Mouse (Mus musculus): ENCODE data around the gene Ddx59. TPM values are rescaled to one million over a fixed set of nuclear protein-coding genes. Genes with fewer than 3 reads are reported as not detected.

Ddx59 gene
- 4.5 and 4.7 TPM in 2 replicates for polyA plus RNA-seq (2015; fragmentation: Nextera tagmentation; extraction: Ambion mirVana)

GRCm38 (mm10) chr1:136414798-136415755 lies at the start of gene Ddx59:
Ddx59 (plus strand) TSS chr1:136415271.
- peak within 1 kb of the TSS; percentile 70 for H3K4me3 ChIP-seq (ENCODE audit: low read depth, low read length)
- TF ChIP-seq EP300 (IDR thresholded peaks at IDR 0.05; ENCODE audit: low read depth) = peak; percentile 43; the same call in 1 of the 2 replicates
- TF ChIP-seq CTCF (IDR thresholded peaks at IDR 0.05; ENCODE audit: low read depth) = no peak
- no peaks in the 10 kb centered on the region for H3K27me3 ChIP-seq (ENCODE audit: insufficient read depth, low read length)
- H3K4me2 ChIP-seq (ENCODE audit: low read depth, low read length) = peak within 1 kb of the TSS; percentile 72
- no peaks in the 10 kb centered on the region; the same call in 1 of the 2 replicates for H3K36me3 ChIP-seq (replicated peaks; ENCODE audit: insufficient read depth, low read length)
- no peaks in the 10 kb centered on the region for H3K9me3 ChIP-seq (ENCODE audit: low read length)
- peak within 1 kb of the TSS; percentile 99 for H3K27ac ChIP-seq (ENCODE audit: low read depth)
- 2% methylated on average over 73 of the region's 78 CpGs for whole genome bisulfite sequencing (ENCODE audit: insufficient replicate concordance)
- H3K9ac ChIP-seq (replicated peaks) = peak within 1 kb of the TSS; percentile 86
- peaks cover 6% of the 10 kb centered on the region for H3K4me1 ChIP-seq (ENCODE audit: insufficient read depth)
- DNase-seq (peak; percentile 98), ATAC-seq (peak; percentile 98)

GRCm38 (mm10) chr1:136365986-136366385 lies 49.1 kb upstream of the Ddx59 start:
- Histone ChIP-seq H3K36me3 (replicated peaks; ENCODE audit: insufficient read depth, low read length) (no peaks in the 10 kb centered on the region), H3K4me1 (ENCODE audit: insufficient read depth) (no peaks in the 10 kb centered on the region), H3K4me3 (ENCODE audit: low read depth, low read length) (no peak overlapping the region), H3K9me3 (ENCODE audit: low read length) (no peaks in the 10 kb centered on the region), H3K4me2 (ENCODE audit: low read depth, low read length) (no peak overlapping the region), H3K27me3 (ENCODE audit: insufficient read depth, low read length) (no peaks in the 10 kb centered on the region), H3K27ac (ENCODE audit: low read depth) (no peak overlapping the region), H3K9ac (replicated peaks) (no peak overlapping the region)
- ATAC-seq = no peak
- WGBS (ENCODE audit: insufficient replicate concordance) = 77% methylated on average over 3 of the region's 3 CpGs
- no peak for TF ChIP-seq CTCF (IDR thresholded peaks at IDR 0.05; ENCODE audit: low read depth)
- TF ChIP-seq EP300 (IDR thresholded peaks at IDR 0.05; ENCODE audit: low read depth) = no peak
- no peak for DNase-seq

GRCm38 (mm10) chr1:136379261-136379660 lies 35.8 kb upstream of the Ddx59 start:
- H3K4me1 ChIP-seq (ENCODE audit: insufficient read depth) = no peaks in the 10 kb centered on the region

GRCm38 (mm10) chr1:136380161-136380560 lies 34.9 kb upstream of the Ddx59 start:
- Histone ChIP-seq H3K36me3 (replicated peaks; ENCODE audit: insufficient read depth, low read length) (no peaks in the 10 kb centered on the region), H3K9ac (replicated peaks) (no peak overlapping the region), H3K4me3 (ENCODE audit: low read depth, low read length) (no peak overlapping the region), H3K27ac (ENCODE audit: low read depth) (no peak overlapping the region), H3K4me2 (ENCODE audit: low read depth, low read length) (no peak overlapping the region), H3K9me3 (ENCODE audit: low read length) (no peaks in the 10 kb centered on the region), H3K4me1 (ENCODE audit: insufficient read depth) (no peaks in the 10 kb centered on the region), H3K27me3 (ENCODE audit: insufficient read depth, low read length) (no peaks in the 10 kb centered on the region)
- DNase-seq (no peak), ATAC-seq (no peak)
- TF ChIP-seq CTCF (IDR thresholded peaks at IDR 0.05; ENCODE audit: low read depth) (no peak), EP300 (IDR thresholded peaks at IDR 0.05; ENCODE audit: low read depth) (no peak)
- 79% methylated on average over 4 of the region's 4 CpGs for WGBS (ENCODE audit: insufficient replicate concordance)

More at GRCm38 (mm10) chr1:136379261-136379660, 35.8 kb upstream of the Ddx59 start:
- no peak overlapping the region for H3K4me3 ChIP-seq (ENCODE audit: low read depth, low read length)
- DNase-seq = no peak
- no peaks in the 10 kb centered on the region for H3K36me3 ChIP-seq (replicated peaks; ENCODE audit: insufficient read depth, low read length)
- H3K9me3 ChIP-seq (ENCODE audit: low read length) = no peaks in the 10 kb centered on the region
- no peak for ATAC-seq
- no peak overlapping the region for H3K27ac ChIP-seq (ENCODE audit: low read depth)
- H3K4me2 ChIP-seq (ENCODE audit: low read depth, low read length) = no peak overlapping the region
- H3K27me3 ChIP-seq (ENCODE audit: insufficient read depth, low read length) = no peaks in the 10 kb centered on the region
- no peak for TF ChIP-seq EP300 (IDR thresholded peaks at IDR 0.05; ENCODE audit: low read depth)
- TF ChIP-seq CTCF (IDR thresholded peaks at IDR 0.05; ENCODE audit: low read depth) = no peak
- H3K9ac ChIP-seq (replicated peaks) = no peak overlapping the region
- WGBS (ENCODE audit: insufficient replicate concordance) = 91% methylated on average over 7 of the region's 7 CpGs

GRCm38 (mm10) chr1:136380606-136381005 lies 34.5 kb upstream of the Ddx59 start:
- no peak overlapping the region for H3K4me2 ChIP-seq (ENCODE audit: low read depth, low read length)
- no peaks in the 10 kb centered on the region for H3K27me3 ChIP-seq (ENCODE audit: insufficient read depth, low read length)
- TF ChIP-seq EP300 (IDR thresholded peaks at IDR 0.05; ENCODE audit: low read depth) (no peak), CTCF (IDR thresholded peaks at IDR 0.05; ENCODE audit: low read depth) (no peak)
- WGBS (ENCODE audit: insufficient replicate concordance) = 82% methylated on average over 8 of the region's 8 CpGs
- H3K4me1 ChIP-seq (ENCODE audit: insufficient read depth) = no peaks in the 10 kb centered on the region
- ATAC-seq (no peak), DNase-seq (no peak)
- no peak overlapping the region for H3K9ac ChIP-seq (replicated peaks)
- no peaks in the 10 kb centered on the region for H3K9me3 ChIP-seq (ENCODE audit: low read length)
- no peaks in the 10 kb centered on the region for H3K36me3 ChIP-seq (replicated peaks; ENCODE audit: insufficient read depth, low read length)
- no peak overlapping the region for H3K4me3 ChIP-seq (ENCODE audit: low read depth, low read length)
- no peak overlapping the region for H3K27ac ChIP-seq (ENCODE audit: low read depth)

GRCm38 (mm10) chr1:136381169-136381568 lies 33.9 kb upstream of the Ddx59 start:
- 71% methylated on average over 6 of the region's 6 CpGs for WGBS (ENCODE audit: insufficient replicate concordance)
- Histone ChIP-seq H3K36me3 (replicated peaks; ENCODE audit: insufficient read depth, low read length) (no peaks in the 10 kb centered on the region), H3K4me1 (ENCODE audit: insufficient read depth) (no peaks in the 10 kb centered on the region), H3K9me3 (ENCODE audit: low read length) (no peaks in the 10 kb centered on the region), H3K27ac (ENCODE audit: low read depth) (no peak overlapping the region), H3K4me2 (ENCODE audit: low read depth, low read length) (no peak overlapping the region), H3K27me3 (ENCODE audit: insufficient read depth, low read length) (no peaks in the 10 kb centered on the region), H3K9ac (replicated peaks) (no peak overlapping the region), H3K4me3 (ENCODE audit: low read depth, low read length) (no peak overlapping the region)
- DNase-seq (no peak), ATAC-seq (no peak)
- TF ChIP-seq CTCF (IDR thresholded peaks at IDR 0.05; ENCODE audit: low read depth) (no peak), EP300 (IDR thresholded peaks at IDR 0.05; ENCODE audit: low read depth) (no peak)
